Comparison of ENCODE assay signal across 13 mouse cellular contexts in the genomic region with DNA sequence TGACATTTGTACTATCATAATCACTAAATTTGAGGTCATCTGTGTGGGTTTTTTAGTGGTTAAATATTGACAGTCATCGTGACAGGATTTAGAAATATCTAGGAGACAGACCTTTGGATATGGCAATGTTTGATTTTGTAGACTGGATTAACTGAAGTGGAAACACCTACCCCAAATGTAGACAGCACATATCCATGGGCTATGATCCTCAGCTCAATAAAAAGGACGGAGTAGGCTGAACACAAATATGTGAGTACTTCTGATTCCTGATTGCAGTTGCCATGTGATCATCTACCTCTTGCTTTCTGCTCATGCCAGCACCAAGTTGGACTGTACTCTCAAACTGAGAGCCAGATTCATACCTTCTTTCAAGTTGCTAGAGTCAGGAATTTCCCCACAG.
"Had no signal": no experiment of that assay in that cellular context is flagged by ENCODE, and none has a peak within 500 bp of the region (broad histone marks: within the 10 kb centered on the region; RNA-seq: fewer than 3 reads in every experiment).

No protein-coding gene starts in this region.

- H3K4me3 ChIP-seq: kidney, embryonic 15.5 days; limb, embryonic 12.5 days; liver, embryonic 15.5 days; stomach, embryonic 15.5 days had no signal

- H3K4me1 ChIP-seq: kidney, embryonic 15.5 days; limb, embryonic 12.5 days; liver, embryonic 15.5 days; stomach, embryonic 15.5 days had no signal

- H3K27ac ChIP-seq: kidney, embryonic 15.5 days; limb, embryonic 12.5 days; liver, embryonic 15.5 days; stomach, embryonic 15.5 days had no signal

- H3K9ac ChIP-seq: kidney, embryonic 15.5 days; limb, embryonic 12.5 days; liver, embryonic 15.5 days; stomach, embryonic 15.5 days had no signal

- ATAC-seq: lung, postnatal 0 days had no signal

- DNase-seq: kidney, adult 18-20 months; kidney, postnatal 14 days; liver; lung, adult 2 months; lung, postnatal 36 days; right cerebral cortex, postnatal 14 days; thymus, adult 2 months; thymus, postnatal 25 days had no signal

- H3K27me3 ChIP-seq: kidney, embryonic 15.5 days; limb, embryonic 12.5 days; liver, embryonic 15.5 days; stomach, embryonic 15.5 days had no signal

- H3K4me2 ChIP-seq: kidney, embryonic 15.5 days; limb, embryonic 12.5 days; liver, embryonic 15.5 days; stomach, embryonic 15.5 days had no signal

- H3K36me3 ChIP-seq: kidney, embryonic 15.5 days; limb, embryonic 12.5 days; liver, embryonic 15.5 days; stomach, embryonic 15.5 days had no signal

- H3K9me3 ChIP-seq: kidney, embryonic 15.5 days; limb, embryonic 12.5 days; liver, embryonic 15.5 days; stomach, embryonic 15.5 days had no signal
